Mouse (Mus musculus) liver (tissue): ENCODE data around the gene Kat7.
A peak's percentile ranks its signal among the peaks of the same experiment; 100 is the strongest.

Source experiments
- DNase-seq: peaks from one replicate; pipeline ENCODE4 v3.0.0-alpha.2; 2020; ENCODE audit warnings: mixed read lengths

The Kat7 gene

DNA sequence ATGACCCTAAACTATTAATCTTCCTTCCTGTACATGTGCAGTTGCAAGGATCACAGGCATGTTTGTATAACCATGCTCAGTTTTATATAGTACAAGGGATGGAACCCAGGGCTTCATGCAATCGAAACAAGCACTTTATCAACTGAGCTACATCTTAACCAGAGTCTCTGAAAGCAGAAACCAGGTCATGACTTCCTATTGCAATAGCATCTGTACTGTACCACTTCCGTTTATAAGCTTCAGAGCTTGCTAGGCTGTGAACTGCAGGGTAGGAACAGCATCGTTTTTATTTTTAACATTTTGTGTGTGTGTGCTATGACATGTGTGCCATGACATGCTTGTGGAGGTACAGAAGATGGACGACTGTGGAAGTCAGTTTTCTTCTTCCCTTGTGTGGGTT, 23.2 kb upstream of the Kat7 start:
- DNase-seq, result no peak

DNA sequence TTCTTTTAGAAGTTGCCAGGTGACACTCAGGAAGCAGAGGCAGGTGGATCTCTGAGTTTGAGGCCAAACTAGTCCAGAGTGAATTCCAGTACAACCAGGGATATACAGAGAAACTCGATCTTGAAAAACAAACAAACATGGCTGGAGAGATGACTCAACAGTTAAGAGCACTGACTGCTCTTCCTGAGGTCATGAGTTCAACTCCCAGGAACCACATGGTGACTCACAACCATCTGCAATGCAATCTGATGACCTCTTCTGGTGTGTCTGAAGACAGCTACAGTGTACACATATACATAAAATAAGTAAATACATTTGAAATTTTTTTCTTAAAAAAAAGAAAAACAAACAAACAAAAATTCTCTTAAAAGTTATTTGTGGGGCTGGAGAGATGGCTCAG, 20.6 kb upstream of the Kat7 start:
- no peak for DNase-seq

DNA sequence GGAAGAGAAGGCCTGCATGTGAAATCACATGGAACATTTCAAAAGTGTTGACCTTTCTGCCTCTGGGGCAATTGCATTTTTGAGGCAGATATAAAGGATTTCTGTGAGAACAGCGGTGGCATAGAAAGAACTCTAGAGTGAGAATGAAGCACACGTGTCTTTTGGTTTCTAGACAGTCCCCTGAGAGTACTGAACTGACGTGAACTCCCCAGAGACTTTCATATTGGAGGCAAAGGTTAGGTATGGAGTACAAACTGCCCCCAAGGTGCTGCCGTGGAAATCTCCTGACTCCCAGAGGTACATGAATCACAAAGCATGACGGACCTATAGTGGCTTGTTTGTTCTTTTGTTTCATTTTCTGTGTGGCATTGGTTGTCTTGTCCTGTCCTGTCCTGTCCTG, 18.6 kb upstream of the Kat7 start:
- no peak for DNase-seq

DNA sequence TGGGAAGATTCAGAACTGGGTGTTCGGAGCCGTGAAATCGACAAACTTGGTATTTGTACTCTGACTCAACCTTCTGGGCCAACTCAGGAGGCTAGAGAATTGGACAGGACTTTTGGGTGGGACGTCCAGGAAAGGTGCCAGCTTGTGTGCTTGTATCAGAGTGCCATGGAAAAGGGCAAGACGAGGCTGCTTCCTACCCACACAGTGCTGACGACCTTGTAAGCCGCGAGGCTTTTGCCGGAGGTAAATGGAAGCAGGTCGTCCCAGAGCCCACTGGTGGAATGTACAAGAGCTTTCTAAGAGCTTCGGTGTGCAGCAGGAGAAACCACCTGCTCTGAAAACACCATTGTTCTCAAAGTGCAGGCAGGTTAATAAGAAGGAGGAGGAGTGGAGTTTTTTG, 16.2 kb upstream of the Kat7 start:
- DNase-seq, result no peak

DNA sequence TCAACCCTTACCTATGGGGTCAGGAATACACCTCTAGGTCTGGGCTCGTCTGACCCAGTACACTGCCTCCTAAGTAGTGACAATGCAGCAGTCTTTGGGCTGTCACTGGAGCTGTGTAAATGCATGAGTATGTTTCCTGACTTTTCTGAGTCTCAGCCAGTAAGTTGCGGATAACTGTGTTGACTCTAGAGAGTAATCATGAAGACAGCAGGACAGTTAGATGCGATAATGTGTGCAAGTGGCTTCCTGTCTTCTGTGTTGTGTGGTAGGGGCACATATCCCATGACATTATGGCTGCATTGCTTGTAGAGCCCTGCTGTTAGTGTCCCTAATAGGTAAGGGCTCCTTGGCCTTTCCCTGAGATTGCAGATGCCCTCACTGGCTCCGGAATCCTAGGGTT, 15.8 kb upstream of the Kat7 start:
- DNase-seq, result no peak

DNA sequence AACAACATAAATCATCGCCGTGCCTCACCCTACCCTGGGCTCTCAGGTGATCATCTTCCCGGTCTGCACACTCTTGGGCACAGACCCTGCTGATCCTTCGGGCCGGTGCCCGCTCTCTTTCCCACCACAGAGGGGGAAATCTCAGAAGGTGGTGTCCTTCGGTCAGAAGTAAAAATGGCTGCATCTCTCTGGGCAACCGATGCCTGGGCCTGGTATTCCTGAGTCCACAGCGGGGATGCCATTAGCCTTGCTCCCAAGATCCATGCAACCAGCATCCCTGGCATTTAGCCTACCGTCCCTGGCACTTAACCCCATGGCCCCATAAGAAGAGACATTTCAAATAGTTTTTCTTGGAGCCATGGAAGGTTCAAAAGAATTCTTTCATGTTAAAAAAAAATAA, 14.1 kb upstream of the Kat7 start:
- no peak for DNase-seq

DNA sequence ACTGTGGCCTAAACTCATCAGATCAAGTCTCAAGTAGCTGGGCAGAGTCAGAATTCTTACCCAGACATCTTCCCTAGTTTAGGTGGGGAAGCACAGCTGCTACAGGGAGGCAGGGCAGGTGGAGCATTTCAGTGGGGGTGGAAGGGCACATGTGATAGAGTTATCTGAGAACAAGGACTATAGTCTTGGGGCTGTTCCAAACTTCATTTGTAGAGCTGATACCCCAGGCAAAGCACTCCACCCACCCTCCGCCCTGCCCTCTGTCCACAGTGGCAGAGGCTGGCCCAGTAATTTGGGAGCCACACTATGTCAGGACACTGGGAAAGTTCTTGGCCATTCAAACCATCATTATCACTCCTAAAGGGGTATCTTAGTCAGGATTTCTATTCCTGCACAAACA, 10.0 kb upstream of the Kat7 start:
- DNase-seq, result peak; percentile 84

DNA sequence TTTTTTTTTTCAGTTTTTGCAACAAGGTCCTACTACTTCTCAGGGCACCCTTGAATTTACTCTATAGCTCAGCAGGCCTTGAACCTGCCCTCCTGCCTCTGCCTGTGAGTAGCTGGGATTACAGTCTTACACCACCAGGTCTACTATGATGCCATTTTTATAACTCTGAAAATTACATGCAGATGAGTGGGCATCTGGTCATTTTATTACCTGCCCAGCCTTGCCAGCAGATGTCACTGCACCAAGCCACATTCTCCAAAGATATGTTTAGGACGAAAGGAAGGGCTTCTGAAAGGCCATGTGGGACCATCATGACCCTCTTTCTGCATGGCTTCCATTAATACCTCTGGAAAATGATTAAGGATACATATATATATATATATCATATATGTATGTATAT, 9.5 kb upstream of the Kat7 start:
- no peak for DNase-seq

DNA sequence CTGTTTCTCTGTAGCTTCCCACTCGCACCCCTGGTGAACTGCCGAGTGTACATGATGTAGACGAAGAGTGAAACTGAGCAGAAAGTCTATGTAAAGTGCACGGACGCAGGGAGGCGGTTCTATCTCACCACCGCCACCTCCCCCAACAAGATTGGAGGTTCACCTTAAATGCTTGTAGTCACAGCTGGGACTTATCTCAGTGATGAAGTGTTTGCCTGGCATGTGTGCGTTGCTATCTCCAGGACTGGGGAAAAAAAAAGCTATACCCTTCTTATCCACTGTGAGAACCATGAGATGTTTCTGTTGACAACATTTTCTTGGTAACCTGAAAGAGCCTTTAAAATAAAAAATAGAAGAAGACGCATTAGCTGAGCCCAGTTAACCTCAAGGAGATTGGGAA, 8.1 kb upstream of the Kat7 start:
- peak; percentile 71 for DNase-seq

DNA sequence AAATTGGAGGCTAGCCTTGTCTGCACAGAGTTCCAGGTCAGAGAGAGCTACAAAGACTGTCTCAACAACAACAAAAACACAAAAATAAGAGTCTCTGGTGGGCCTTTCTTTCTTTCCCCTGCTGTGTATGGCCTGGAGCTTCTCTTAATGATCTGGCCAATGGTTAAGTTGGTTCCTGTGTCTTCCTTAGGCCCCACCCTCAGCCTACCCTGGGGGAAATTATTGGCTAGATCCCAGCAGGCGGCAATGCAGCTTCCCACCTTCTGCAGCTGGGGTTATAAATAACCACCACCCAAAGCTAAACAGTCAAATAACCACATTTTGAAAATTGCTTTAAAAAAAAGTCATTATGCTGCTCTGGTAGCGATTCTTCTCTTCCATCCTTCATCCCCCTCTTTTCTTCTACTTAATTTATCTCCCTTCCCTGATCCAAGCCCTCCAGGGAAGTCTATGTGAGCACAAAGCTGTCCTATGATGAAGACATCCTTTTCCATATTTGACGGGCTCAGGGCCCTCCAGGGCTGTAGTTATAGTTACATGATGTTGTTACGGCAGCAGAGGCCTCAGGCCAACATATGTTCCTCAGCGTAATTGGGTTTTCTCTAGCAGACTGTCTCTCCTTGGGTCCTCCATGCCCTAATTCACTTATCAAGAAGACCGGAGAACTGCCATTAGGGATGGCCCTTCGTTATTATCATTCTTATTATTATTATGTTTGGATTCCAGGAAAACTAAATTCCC, 5.3 kb upstream of the Kat7 start:
- DNase-seq, result no peak

DNA sequence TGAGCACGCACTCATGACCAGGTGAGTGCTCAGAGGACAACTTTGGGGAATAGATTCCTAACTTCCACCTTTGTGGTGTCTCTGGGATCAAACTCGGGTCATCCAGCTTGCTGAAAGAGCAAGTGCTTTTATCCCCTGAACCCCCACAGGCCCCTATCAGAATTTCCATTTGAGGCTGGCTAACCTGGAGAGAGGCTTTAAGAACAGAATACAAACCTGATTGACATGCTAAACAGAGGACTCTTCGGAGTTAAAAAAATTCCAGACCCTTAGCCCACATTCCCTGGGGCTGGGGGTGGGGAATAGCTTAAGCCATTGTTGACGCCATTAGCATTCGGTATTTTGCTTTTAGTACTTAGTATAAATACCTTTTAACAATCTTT, 1.4 kb upstream of the Kat7 start:
- DNase-seq, result no peak

DNA sequence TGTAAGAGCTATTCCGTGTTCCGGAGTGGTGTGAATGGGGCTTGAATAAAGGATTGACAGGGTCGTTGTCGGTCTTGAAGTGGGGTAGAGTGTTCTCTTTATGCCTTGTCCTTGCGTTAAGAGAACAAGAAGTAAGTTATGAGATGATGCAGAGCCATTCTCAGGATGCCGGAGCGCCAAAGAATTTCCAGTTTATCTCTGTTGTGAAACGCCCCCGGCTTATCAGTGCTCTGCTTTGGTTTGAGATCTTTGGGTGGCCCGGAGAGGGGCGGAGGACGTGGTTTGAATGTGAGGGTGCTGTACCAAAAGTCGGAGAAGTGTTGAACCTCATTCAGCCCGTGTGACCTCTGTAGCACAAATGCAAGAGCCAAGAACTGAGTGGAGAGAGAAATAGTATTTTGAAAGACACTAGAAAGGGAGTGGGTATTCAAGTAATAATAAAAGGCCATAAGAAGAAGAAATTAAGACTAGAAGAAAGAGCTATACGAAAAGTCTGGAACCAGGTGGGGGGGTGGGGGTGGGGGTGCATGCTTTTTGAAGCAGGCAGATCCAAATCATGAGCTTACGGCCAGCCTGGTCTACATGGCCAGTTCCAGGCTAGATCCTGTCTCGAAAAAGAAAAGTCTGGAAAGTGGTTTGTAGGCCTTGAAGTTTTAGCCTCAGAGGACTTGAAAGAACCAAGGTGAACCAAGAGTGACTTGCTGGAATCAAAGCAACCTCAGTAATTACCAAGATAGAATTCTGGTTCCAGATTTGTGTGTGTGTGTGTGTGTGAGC, 790 bp upstream of the Kat7 start:
- DNase-seq, result peak; percentile 71

DNA sequence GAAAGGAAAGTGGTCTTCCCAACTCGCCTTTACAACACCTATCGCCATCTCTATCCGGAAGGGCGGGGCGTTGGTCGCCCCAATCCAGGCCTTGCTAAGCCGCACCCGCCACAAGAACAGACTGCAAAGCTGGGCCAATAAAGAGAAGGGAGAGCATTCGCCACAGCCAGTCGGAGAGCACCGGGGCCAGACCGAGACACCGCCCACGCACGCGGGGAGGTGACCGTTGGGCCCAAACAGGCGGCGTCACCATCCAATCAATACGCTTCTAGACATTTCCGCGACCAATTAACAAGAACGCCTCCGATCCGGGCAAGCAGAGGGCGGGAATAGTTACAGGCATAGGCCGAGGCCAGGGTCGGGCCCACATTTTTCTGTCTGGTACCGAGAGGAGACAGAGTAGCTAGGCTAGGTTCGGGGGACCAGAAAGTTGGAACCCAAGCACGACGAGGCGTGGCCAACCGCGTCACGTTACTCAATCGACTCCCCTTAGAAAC, 488 bp downstream of the Kat7 start:
- peak; percentile 97 for DNase-seq

DNA sequence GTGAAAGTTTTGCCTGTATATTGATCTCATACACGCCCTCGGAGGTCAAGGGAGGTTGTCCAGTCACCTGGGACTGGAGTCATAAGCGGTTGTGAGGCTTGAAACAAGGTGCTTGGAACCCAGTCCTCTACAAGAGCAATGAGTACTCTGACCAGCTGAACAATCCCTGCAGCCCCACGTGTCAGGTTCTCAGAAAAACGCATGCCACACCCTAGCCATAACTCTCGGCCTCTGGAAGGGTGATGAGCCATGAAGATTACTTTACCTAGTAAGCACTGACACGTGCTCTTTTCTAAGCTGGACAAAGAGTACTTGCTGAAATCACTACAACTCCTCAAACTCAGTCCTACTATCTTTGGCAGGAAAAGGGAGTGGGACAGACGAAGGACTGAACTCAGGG, 2.5 kb downstream of the Kat7 start:
- peak; percentile 32 for DNase-seq

DNA sequence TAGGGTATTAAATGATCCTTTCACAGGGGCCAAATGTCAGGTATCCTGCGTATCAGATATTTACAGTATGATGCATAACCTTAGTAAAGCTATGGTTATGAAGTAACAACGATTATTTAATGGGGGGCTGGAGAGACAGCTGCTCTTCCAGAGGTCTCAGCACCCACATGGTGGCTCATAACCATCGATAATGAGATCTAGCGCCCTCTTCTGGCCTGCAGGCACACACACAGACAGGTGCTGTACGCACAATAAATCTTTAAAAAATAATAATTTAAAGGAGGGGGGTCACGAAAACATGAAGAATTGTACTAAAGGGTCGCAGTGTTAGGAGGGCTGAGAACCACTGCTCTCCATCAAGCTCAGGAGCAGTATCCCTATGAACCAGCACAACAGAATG, 4.4 kb downstream of the Kat7 start:
- DNase-seq, result no peak

DNA sequence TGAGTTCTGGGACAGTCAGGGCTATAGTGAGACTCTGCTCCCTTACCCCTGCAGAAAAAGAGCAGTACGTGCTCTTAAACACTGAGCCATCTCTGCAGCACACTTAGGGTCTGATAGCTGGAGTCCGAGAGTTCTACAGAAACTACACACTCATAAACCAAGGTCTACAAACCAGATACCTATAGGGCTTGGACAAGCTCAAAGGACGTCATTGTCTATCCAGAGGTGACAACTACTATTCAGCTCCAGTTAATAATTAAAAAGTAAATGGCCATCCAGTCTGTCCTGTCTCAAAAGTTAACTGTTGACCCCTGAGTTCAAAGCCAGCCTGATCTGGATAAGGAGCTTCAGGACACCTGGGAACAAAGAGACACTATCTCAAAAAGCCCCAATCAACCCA, 8.3 kb downstream of the Kat7 start:
- no peak for DNase-seq

DNA sequence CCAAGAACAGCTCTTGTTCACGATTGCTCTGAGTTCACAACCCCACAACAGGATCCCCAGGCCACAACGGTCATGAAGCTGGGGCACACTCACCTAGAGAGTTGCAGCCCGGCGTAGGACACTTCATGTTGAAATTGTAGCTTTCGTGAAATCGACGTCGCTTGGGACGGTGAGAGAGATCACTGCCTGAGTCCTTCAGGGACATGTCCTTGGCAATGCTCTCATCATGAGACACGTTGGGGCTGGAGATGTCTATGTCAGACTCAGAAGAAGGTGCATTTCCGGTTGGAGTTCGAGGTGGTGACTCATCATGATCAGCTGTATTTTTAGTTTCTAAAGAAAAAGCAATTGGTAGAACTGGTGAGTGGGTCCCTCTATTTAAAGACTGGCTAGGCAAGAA, 10.2 kb downstream of the Kat7 start:
- DNase-seq, result no peak

DNA sequence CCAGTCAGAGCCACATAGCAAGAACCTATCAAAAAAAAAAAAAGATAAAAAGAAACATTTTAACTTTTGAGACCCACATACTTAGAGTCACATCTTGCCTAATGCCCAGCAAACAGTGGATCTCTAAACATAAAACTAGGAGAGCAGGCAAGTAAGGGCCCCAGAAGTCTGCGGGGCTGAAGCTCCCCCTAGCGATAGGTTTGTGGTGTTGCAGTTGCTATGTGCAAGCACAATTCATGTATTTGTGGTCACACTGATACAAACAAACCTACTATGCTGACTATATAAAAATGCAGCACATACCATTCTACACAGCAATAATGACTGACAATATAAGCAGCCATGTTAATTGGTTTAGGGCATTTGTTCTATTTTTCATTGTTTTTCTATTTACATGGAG, 11.9 kb downstream of the Kat7 start:
- peak; percentile 49 for DNase-seq

DNA sequence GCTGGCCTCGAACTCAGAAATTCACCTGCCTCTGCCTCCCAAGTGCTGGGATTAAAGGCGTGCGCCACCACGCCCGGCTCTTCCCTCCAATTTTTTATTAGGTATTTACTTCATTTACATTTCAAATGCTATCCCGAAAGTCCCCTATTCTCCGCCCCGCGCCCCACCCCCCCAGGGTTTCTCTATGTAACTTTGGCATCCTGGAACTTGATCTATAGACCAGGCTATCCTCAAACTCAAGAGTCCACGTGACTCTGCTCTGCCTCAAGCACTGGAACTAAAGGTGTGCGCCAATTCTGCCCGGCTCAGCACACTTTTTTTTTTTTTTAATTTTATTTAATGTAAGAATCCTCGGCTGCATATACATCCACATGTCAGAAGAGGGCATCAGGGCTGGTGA, 14.3 kb downstream of the Kat7 start:
- DNase-seq, result no peak

DNA sequence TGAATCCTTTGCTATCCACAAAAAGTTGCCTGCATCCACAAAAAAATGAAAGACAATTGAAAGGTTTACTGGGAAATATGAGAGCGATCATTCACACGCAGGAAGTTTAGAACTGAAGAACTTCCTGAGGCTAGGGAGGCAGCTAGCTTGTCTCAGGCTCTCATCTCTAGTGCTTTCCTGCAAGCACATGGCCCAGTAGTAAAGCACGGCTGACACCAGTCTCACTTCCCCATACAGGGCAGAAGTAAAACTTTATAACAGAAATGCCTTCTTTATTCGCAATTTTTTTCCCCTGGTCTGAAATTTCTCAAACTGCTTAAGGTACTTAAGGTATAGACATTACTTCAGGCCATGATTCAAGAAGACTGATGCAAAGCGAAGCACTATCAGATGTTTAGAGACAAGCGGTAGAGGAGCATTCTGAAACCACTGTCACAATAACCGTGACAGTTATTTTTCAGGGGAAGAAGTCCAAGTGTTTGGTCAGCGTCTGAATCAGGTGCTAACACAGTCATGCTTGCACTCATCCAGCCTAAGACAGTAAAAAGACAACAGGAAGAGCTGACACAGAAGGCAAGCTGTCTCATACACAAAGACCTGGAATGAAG, 16.9 kb downstream of the Kat7 start:
- no peak for DNase-seq

DNA sequence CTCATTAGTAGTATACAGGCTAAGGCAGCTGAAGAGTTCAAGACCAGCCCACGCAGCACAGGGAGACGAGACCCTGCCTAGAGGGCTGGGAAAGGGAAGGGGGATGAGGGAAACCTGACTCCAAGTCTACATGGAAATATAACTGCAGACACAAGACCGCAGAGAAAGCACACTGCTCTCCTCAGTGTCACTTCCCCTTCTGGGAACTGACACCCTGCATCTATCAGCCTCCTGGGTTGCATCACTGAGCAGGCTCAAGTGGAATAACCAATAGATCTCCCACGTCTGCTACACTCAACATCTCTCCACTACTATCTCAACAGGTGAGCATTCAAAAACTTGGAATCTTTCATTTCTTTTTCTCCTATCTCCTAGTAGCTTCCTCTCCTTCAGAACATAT, 18.0 kb downstream of the Kat7 start:
- DNase-seq, result no peak

DNA sequence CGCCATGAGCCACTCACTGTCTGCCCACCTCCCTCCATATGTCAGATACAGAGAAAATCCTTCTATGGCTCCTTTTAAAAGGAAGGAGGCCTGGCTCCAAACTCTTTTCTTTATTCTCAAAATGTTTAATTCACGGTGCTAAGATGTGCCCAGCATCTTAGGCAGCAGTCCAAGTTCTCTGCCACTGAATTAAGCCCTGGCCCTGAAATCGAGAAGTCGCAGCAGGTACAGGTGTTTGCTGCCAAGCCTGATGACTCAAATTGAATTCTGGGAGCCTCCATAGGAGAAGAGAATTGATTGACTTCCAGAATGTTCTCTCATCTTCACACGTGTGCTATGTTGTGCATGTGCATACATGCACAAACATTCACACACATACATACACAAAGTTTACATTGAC, 27.7 kb downstream of the Kat7 start:
- DNase-seq, result no peak

DNA sequence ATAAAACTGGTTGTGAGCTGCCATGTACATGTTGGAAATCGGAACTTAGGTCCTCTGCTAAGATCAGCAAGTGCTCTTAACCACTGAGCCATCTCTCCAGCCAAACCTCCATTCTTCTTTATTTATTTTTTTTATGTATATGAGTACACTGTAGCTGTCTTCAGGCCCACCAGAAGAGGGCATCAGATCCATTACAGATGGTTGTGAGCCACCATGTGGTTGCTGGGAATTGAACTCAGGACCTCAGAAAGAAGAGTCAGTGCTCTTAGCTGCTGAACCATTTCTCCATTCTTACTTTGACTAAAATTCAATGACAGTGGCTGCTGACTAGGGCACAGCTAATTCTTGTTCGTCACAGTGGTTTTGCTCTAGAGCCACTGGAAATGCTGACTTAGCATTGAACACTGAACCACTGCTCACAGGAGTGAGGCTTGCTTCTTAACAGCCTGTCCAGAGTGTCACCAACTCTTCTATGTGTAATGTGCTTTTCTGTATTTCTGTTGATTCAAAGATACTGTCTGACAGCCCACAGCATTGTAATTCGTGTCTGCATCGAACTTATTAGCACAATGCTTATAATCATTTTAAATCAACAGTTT, 30.9 kb downstream of the Kat7 start:
- DNase-seq, result no peak

DNA sequence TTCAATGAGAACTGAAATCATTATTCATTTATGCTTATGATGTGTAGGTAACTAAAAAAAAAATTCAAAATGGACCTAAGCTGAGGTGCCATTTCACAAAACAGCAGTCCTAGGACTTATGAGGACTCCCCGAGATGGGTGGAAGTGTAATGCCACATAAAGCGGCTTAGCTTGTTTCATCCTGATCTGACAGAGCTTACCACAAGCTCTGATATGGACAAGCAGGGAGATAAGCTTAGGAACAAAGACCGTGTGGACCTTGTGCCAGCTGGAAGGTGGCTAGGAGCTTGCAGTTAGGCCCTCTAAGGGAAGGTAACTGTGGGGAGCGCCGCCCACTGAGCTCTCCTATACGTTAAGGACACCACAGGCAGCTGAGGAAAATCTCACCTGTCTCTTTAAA, 34.0 kb downstream of the Kat7 start:
- DNase-seq, result no peak
